In genomic region chr4:42916617-42917401, GRCm38 (mm10) we compare ENCODE assay signal across 8 mouse cellular contexts. TPM values are rescaled to one million over a fixed set of nuclear protein-coding genes. Genes with fewer than 3 reads are reported as not detected.
A peak's percentile ranks its signal among the peaks of the same experiment; 100 is the strongest.
DNase-seq lines count a peak whose midpoint lies in the region; ATAC-seq lines count a peak whose summit lies in the region.

TSS of gene Phf24 (plus strand) at chr4:42916660.

- peak within 1 kb of the TSS; percentile 76 for H3K9ac ChIP-seq in embryonic facial prominence, embryonic 12.5 days
- peak within 1 kb of the TSS; percentile 74 for H3K9ac ChIP-seq in hindbrain, embryonic 12.5 days

- peak within 1 kb of the TSS; percentile 55 for H3K4me3 ChIP-seq in embryonic facial prominence, embryonic 12.5 days
- H3K4me3 ChIP-seq in hindbrain, embryonic 12.5 days: peak within 1 kb of the TSS; percentile 65
- H3K4me3 ChIP-seq in midbrain, embryonic 10.5 days: peak within 1 kb of the TSS; percentile 73

- under 1% methylated on average over 44 of the region's 90 CpGs for WGBS in embryonic facial prominence, embryonic 12.5 days
- WGBS in hindbrain, embryonic 12.5 days: 1% methylated on average over 30 of the region's 90 CpGs
- 7% methylated on average over 87 of the region's 90 CpGs for WGBS in midbrain, embryonic 10.5 days

- ATAC-seq in embryonic facial prominence, embryonic 12.5 days (ENCODE audit: insufficient number of reproducible peaks, insufficient read depth, low FRiP score, low TSS enrichment): peak; percentile 56; the same call in 1 of the 2 replicates
- peak; percentile 88 for ATAC-seq in hindbrain, embryonic 12.5 days (ENCODE audit: low FRiP score)

- peaks cover 54% of the 10 kb centered on the region for H3K27me3 ChIP-seq in embryonic facial prominence, embryonic 12.5 days
- H3K27me3 ChIP-seq in hindbrain, embryonic 12.5 days: peaks cover 38% of the 10 kb centered on the region
- H3K27me3 ChIP-seq in midbrain, embryonic 10.5 days (ENCODE audit: low read depth, poor library complexity, severe bottlenecking): peaks cover 55% of the 10 kb centered on the region

- intact Hi-C loops in left cerebral cortex, postnatal 14 days (cut with DNase I): loop anchor here (1.0 to 2.0 kb wide), 2 partner anchors 30 kb away; no protein-coding TSS in a partner anchor

- peak; percentile 17 to 31 for DNase-seq in adrenal gland, adult 18-20 months (ENCODE audit: low spot score in 2 of 2)
- no peak for DNase-seq in adrenal gland, adult 8-10 months
- DNase-seq in adrenal gland, postnatal 10 days: peak; percentile 58
- peak in 1 of 2 experiments; percentile 65 for DNase-seq in left cerebral cortex, postnatal 14 days (ENCODE audit: low spot score in 2 of 2)
- peak; percentile 54 for DNase-seq in midbrain, embryonic 10.5 days (ENCODE audit: low spot score)
- peak; percentile 18 for DNase-seq in testis, postnatal 14 days (ENCODE audit: low spot score)

- H3K4me2 ChIP-seq in embryonic facial prominence, embryonic 12.5 days (replicated peaks): peak within 1 kb of the TSS; percentile 88
- H3K4me2 ChIP-seq in hindbrain, embryonic 12.5 days (replicated peaks): peak within 1 kb of the TSS; percentile 87

- no peaks in the 10 kb centered on the region for H3K4me1 ChIP-seq in embryonic facial prominence, embryonic 12.5 days
- H3K4me1 ChIP-seq in hindbrain, embryonic 12.5 days: peaks cover 3% of the 10 kb centered on the region; the same call in 1 of the 2 replicates
- peaks cover 12% of the 10 kb centered on the region for H3K4me1 ChIP-seq in midbrain, embryonic 10.5 days

- H3K9me3 ChIP-seq in embryonic facial prominence, embryonic 12.5 days: no peaks in the 10 kb centered on the region; the same call in 1 of the 2 replicates
- H3K9me3 ChIP-seq in hindbrain, embryonic 12.5 days (replicated peaks): no peaks in the 10 kb centered on the region
- H3K9me3 ChIP-seq in midbrain, embryonic 10.5 days (replicated peaks): no peaks in the 10 kb centered on the region

- H3K36me3 ChIP-seq in embryonic facial prominence, embryonic 12.5 days: no peaks in the 10 kb centered on the region
- H3K36me3 ChIP-seq in hindbrain, embryonic 12.5 days: no peaks in the 10 kb centered on the region
- no peaks in the 10 kb centered on the region for H3K36me3 ChIP-seq in midbrain, embryonic 10.5 days

- H3K27ac ChIP-seq in embryonic facial prominence, embryonic 12.5 days: no peak within 1 kb of the TSS
- peak within 1 kb of the TSS; percentile 57; the same call in 1 of the 2 replicates for H3K27ac ChIP-seq in hindbrain, embryonic 12.5 days
- peak within 1 kb of the TSS; percentile 79 for H3K27ac ChIP-seq in midbrain, embryonic 10.5 days (replicated peaks)

RNA-seq across cellular contexts. Expression of gene Phf24, which starts in this region (rescaled TPM):
- total RNA-seq in adrenal gland, adult 18-20 months (2021): 1 to 10 TPM; 1.6 to 1.8 TPM
- total RNA-seq in adrenal gland, adult 8-10 months (2022): 1 to 10 TPM; 3.1 to 4.5 (median 3.8) TPM
- 1 to 10 TPM; 2.4 to 6.3 TPM for total RNA-seq in adrenal gland, postnatal 10 days (2021)
- 2.4 and 2.5 TPM in 2 replicates for polyA plus RNA-seq in embryonic facial prominence, embryonic 12.5 days (2016; fragmentation: Nextera tagmentation; extraction: Ambion mirVana)
- 7.9 TPM in 2 replicates for polyA plus RNA-seq in hindbrain, embryonic 12.5 days (2016; fragmentation: Nextera tagmentation; extraction: Ambion mirVana)
- total RNA-seq in left cerebral cortex, postnatal 14 days (2021): 100 to 1,000 TPM; 328 to 359 TPM
- polyA plus RNA-seq in midbrain, embryonic 10.5 days (2016; fragmentation: Nextera tagmentation; extraction: Ambion mirVana): 1.6 and 2.1 TPM in 2 replicates

Comparison
In these comparisons a context has a peak if more than half of its experiments do, and no peak if none do; other contexts are left out.
1. RNA of gene Phf24 (total RNA-seq): 328 to 359 TPM in left cerebral cortex, postnatal 14 days; 2.4 to 6.3 TPM in adrenal gland, postnatal 10 days, 3.1 to 4.5 TPM in adrenal gland, adult 8-10 months and 1.6 to 1.8 TPM in adrenal gland, adult 18-20 months; every median in the first group is over 10 times any median in the second.
2. Peak in every context shown above with its lines, with median percentiles within 50 percentile points of each other: H3K4me3 ChIP-seq.